ENCODE assay signal across 8 mouse cellular contexts in the genomic region with DNA sequence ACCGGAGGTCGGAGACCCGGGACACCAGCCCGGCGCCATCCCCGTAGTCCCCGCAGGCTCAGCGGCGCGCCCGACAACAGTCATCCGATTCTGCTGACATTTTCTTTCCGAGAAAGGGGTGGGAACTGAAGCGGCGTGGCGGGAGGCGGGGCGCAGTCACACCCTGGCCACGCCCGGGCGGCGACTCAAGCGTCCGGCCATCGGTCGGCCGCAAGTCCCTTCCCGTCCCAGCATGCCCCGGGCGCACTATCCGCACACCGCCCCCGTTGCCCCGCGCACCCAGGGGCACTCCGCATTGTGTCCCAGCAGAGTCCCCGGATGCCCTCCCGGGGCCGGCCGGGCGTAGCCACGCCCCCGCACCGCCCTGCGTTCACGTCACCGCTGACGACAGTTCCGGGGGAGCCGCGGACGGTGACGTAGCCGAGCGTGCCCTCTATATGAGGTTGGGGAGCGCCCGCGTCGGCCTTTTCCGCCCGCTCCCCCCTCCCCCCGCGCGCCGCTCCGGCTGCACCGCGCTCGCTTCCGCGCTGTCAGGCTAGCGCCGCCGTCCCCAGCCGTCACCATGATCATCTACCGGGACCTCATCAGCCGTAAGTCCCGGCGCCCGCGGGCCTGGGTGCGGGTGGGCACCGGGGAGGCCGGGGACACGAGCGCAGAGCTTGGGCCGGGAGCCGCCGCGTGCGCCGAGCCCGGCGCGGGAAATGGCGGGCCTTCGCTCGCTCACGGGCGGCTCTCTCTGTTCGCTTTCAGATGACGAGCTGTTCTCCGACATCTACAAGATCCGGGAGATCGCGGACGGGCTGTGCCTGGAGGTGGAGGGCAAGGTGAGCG. TPM values are rescaled to one million over a fixed set of nuclear protein-coding genes. Genes with fewer than 3 reads are reported as not detected.
A peak's percentile ranks its signal among the peaks of the same experiment; 100 is the strongest.
DNase-seq lines count a peak whose midpoint lies in the region; ATAC-seq and TF ChIP-seq lines count a peak whose summit lies in the region.

A gene (plus strand): TSS at position 227 of the 831 bp plus-strand sequence.

- peak within 1 kb of the TSS; percentile 96 for H3K9ac ChIP-seq in CH12.LX (ENCODE audit: insufficient read depth, low read depth)
- H3K9ac ChIP-seq in forebrain, embryonic 11.5 days (ENCODE audit: low read length), result peak within 1 kb of the TSS; percentile 94
- peak within 1 kb of the TSS; percentile 92 for H3K9ac ChIP-seq in heart, embryonic 16.5 days (ENCODE audit: low read length)
- H3K9ac ChIP-seq in liver, embryonic 15.5 days, result peak within 1 kb of the TSS; percentile 96
- H3K9ac ChIP-seq in neural tube, embryonic 12.5 days, result peak within 1 kb of the TSS; percentile 97

- peak within 1 kb of the TSS; percentile 56 to 92 (median 89) for H3K4me3 ChIP-seq in CH12.LX (replicated peaks in 1 of 3; ENCODE audit: low read depth in 2 of 3, low read length in 2 of 3, poor library complexity in 1 of 3)
- H3K4me3 ChIP-seq in forebrain, embryonic 11.5 days (ENCODE audit: low read depth, low read length), result peak within 1 kb of the TSS; percentile 80
- peak within 1 kb of the TSS; percentile 79 for H3K4me3 ChIP-seq in heart, embryonic 16.5 days (ENCODE audit: low read length)
- H3K4me3 ChIP-seq in liver, embryonic 15.5 days (replicated peaks), result peak within 1 kb of the TSS; percentile 97
- peak within 1 kb of the TSS; percentile 82 for H3K4me3 ChIP-seq in neural tube, embryonic 12.5 days

- TF ChIP-seq EP300 in CH12.LX (IDR thresholded peaks at IDR 0.05; ENCODE audit: low read length), result no peak

- WGBS in forebrain, embryonic 11.5 days, result under 1% methylated on average over 104 of the region's 108 CpGs
- under 1% methylated on average over 95 of the region's 108 CpGs for WGBS in heart, embryonic 16.5 days
- WGBS in liver, embryonic 15.5 days (ENCODE audit: insufficient replicate concordance), result under 1% methylated on average over 108 of the region's 108 CpGs
- under 1% methylated on average over 108 of the region's 108 CpGs for WGBS in neural tube, embryonic 12.5 days

- H3K9me3 ChIP-seq in CH12.LX (replicated peaks; ENCODE audit: low read length), result no peaks in the 10 kb centered on the region
- H3K9me3 ChIP-seq in forebrain, embryonic 11.5 days (ENCODE audit: control insufficient read depth, low read length), result no peaks in the 10 kb centered on the region
- H3K9me3 ChIP-seq in heart, embryonic 16.5 days (replicated peaks; ENCODE audit: control insufficient read depth, low read length), result no peaks in the 10 kb centered on the region
- no peaks in the 10 kb centered on the region for H3K9me3 ChIP-seq in liver, embryonic 15.5 days (replicated peaks)
- H3K9me3 ChIP-seq in neural tube, embryonic 12.5 days, result no peaks in the 10 kb centered on the region

- no peaks in the 10 kb centered on the region for H3K27me3 ChIP-seq in CH12.LX (replicated peaks)
- H3K27me3 ChIP-seq in forebrain, embryonic 11.5 days (ENCODE audit: control insufficient read depth, insufficient read depth, low read length), result no peaks in the 10 kb centered on the region
- H3K27me3 ChIP-seq in heart, embryonic 16.5 days (ENCODE audit: control insufficient read depth, insufficient read depth, low read length), result no peaks in the 10 kb centered on the region
- no peaks in the 10 kb centered on the region for H3K27me3 ChIP-seq in liver, embryonic 15.5 days
- no peaks in the 10 kb centered on the region for H3K27me3 ChIP-seq in neural tube, embryonic 12.5 days (replicated peaks)

- peak; percentile 97 for ATAC-seq in forebrain, embryonic 11.5 days (replicated peaks; ENCODE audit: low FRiP score)
- ATAC-seq in heart, embryonic 16.5 days (replicated peaks; ENCODE audit: extremely low read depth, insufficient read depth, low FRiP score), result peak; percentile 98
- ATAC-seq in liver, embryonic 15.5 days (ENCODE audit: insufficient read depth), result peak; percentile 94
- peak; percentile 99 for ATAC-seq in neural tube, embryonic 12.5 days (ENCODE audit: low FRiP score, low read depth)

- H3K79me2 ChIP-seq in CH12.LX (replicated peaks; ENCODE audit: control insufficient read depth, extremely low read depth, insufficient read depth, poor library complexity, severe bottlenecking), result peaks cover 13% of the 10 kb centered on the region

- DNase-seq in CH12.LX (ENCODE audit: extremely low read depth), result peak; percentile 94
- peak; percentile 93 for DNase-seq in c-Kit-positive CD71-positive TER-119-negative erythroid progenitor cells, embryonic 14.5 days (ENCODE audit: low read depth)
- peak; percentile 100 for DNase-seq in forebrain, embryonic 11.5 days (ENCODE audit: low spot score)
- peak; percentile 99 for DNase-seq in kidney, postnatal 36 days
- DNase-seq in telencephalon, adult 2 months (ENCODE audit: low read depth, low spot score), result peak; percentile 89

- dilution Hi-C loops in CH12.LX (cut with MboI; ENCODE audit: extremely low pct_ligation_motif_present, extremely low pct_unique_long_range_greater_than_20kb, low sequenced_read_pairs), result no loop called here

- peak within 1 kb of the TSS; percentile 83 for H3K27ac ChIP-seq in CH12.LX (ENCODE audit: insufficient read depth, low read depth)
- peak within 1 kb of the TSS; percentile 93 for H3K27ac ChIP-seq in forebrain, embryonic 11.5 days (ENCODE audit: low read depth, low read length)
- peak within 1 kb of the TSS; percentile 97 for H3K27ac ChIP-seq in heart, embryonic 16.5 days (ENCODE audit: low read length)
- H3K27ac ChIP-seq in liver, embryonic 15.5 days (replicated peaks), result peak within 1 kb of the TSS; percentile 100
- peak within 1 kb of the TSS; percentile 94 for H3K27ac ChIP-seq in neural tube, embryonic 12.5 days

- no peak for TF ChIP-seq CTCF in CH12.LX (conservative IDR thresholded peaks at IDR 0.05 in 1 of 2, IDR thresholded peaks at IDR 0.05 in 1 of 2; ENCODE audit: low read depth in 2 of 2, low read length in 2 of 2)

- peak within 1 kb of the TSS; percentile 89 for H3K4me2 ChIP-seq in CH12.LX (ENCODE audit: insufficient read depth, low read depth, poor library complexity, severe bottlenecking)
- peak within 1 kb of the TSS; percentile 73 for H3K4me2 ChIP-seq in forebrain, embryonic 11.5 days (ENCODE audit: low read depth, low read length, severe bottlenecking)
- H3K4me2 ChIP-seq in heart, embryonic 16.5 days (ENCODE audit: low read depth, low read length), result peak within 1 kb of the TSS; percentile 85
- H3K4me2 ChIP-seq in liver, embryonic 15.5 days, result peak within 1 kb of the TSS; percentile 80
- peak within 1 kb of the TSS; percentile 68 for H3K4me2 ChIP-seq in neural tube, embryonic 12.5 days (replicated peaks)

- TF ChIP-seq RAD21 in CH12.LX (IDR thresholded peaks at IDR 0.05; ENCODE audit: low read depth, low read length), result no peak

- peaks cover 32 to 38% of the 10 kb centered on the region in 2 experiments for H3K36me3 ChIP-seq in CH12.LX (replicated peaks in 1 of 2; ENCODE audit: control insufficient read depth in 1 of 2, insufficient read depth in 1 of 2, low read length in 1 of 2)
- H3K36me3 ChIP-seq in forebrain, embryonic 11.5 days (ENCODE audit: control insufficient read depth, insufficient read depth, low read length), result peaks cover 23% of the 10 kb centered on the region
- peaks cover 35% of the 10 kb centered on the region for H3K36me3 ChIP-seq in heart, embryonic 16.5 days (ENCODE audit: control insufficient read depth, insufficient read depth)
- peaks cover 36% of the 10 kb centered on the region for H3K36me3 ChIP-seq in liver, embryonic 15.5 days (replicated peaks)
- peaks cover 33% of the 10 kb centered on the region for H3K36me3 ChIP-seq in neural tube, embryonic 12.5 days

- peak; percentile 86 for TF ChIP-seq POLR2A in CH12.LX (IDR thresholded peaks at IDR 0.05; ENCODE audit: low read depth, low read length)

- peaks cover 0 to 28% of the 10 kb centered on the region in 2 experiments; a peak in 2 of 4 replicates for H3K4me1 ChIP-seq in CH12.LX (ENCODE audit: control insufficient read depth in 1 of 2, insufficient read depth in 2 of 2)
- peaks cover 10% of the 10 kb centered on the region for H3K4me1 ChIP-seq in forebrain, embryonic 11.5 days (replicated peaks; ENCODE audit: control insufficient read depth, insufficient read depth, low read length)
- H3K4me1 ChIP-seq in heart, embryonic 16.5 days (ENCODE audit: control insufficient read depth, insufficient read depth, low read length), result peaks cover 29% of the 10 kb centered on the region
- peaks cover 43% of the 10 kb centered on the region for H3K4me1 ChIP-seq in liver, embryonic 15.5 days (replicated peaks)
- peaks cover 21% of the 10 kb centered on the region for H3K4me1 ChIP-seq in neural tube, embryonic 12.5 days

- in situ Hi-C loops in CH12.LX (cut with MboI; ENCODE audit: low pct_ligation_motif_present, low pct_unique_long_range_greater_than_20kb, low sequenced_read_pairs), result no loop called here

TF ChIP-seq in CH12.LX, 34 proteins besides CTCF, POLR2A, EP300 and RAD21 (continues in another document):
- TF ChIP-seq USF1 (IDR thresholded peaks at IDR 0.05; ENCODE audit: low read depth, low read length) (no peak), PAX5 (IDR thresholded peaks at IDR 0.05; ENCODE audit: low read length) (no peak), CHD1 (IDR thresholded peaks at IDR 0.05; ENCODE audit: low read depth, low read length) (no peak), CHD2 (IDR thresholded peaks at IDR 0.05; ENCODE audit: low read length) (peak; percentile 56; the same call in 1 of the 2 replicates), POLR2AphosphoS2 (IDR thresholded peaks at IDR 0.05; ENCODE audit: low read depth, low read length) (peak; percentile 95), USF2 (conservative IDR thresholded peaks at IDR 0.05; ENCODE audit: low read depth, low read length) (no peak), NRF1 (IDR thresholded peaks at IDR 0.05; ENCODE audit: low read depth, low read length) (peak; percentile 71), ZMIZ1 (IDR thresholded peaks at IDR 0.05; ENCODE audit: low read depth, low read length) (peak; percentile 95), ZKSCAN1 (IDR thresholded peaks at IDR 0.05; ENCODE audit: borderline replicate concordance, low read depth, low read length) (no peak), UBTF (IDR thresholded peaks at IDR 0.05; ENCODE audit: low read depth, low read length) (peak; percentile 33; the same call in 1 of the 2 replicates), KAT2A (IDR thresholded peaks at IDR 0.05; ENCODE audit: insufficient replicate concordance, low read length) (peak; percentile 71; the same call in 1 of the 2 replicates), MAFK (IDR thresholded peaks at IDR 0.05; ENCODE audit: insufficient replicate concordance, low read length) (no peak), TBP (conservative IDR thresholded peaks at IDR 0.05; ENCODE audit: low read depth, low read length) (peak; percentile 77)

RNA-seq across cellular contexts. Expression of the gene that starts here (rescaled TPM):
- 698 and 751 TPM in 2 replicates for total RNA-seq in CH12.LX (2012; rRNA removed)
- 1,876 and 2,057 TPM in 2 replicates for total RNA-seq in CH12.LX (2014; rRNA removed)
- polyA plus RNA-seq in CH12.LX (2012; ENCODE audit: insufficient read length, low read depth), result 1,607 and 1,716 TPM in 2 replicates
- polyA plus RNA-seq in forebrain, embryonic 11.5 days (2014; fragmentation: Nextera tagmentation; extraction: Ambion mirVana), result 889 and 1,020 TPM in 2 replicates
- 770 and 775 TPM in 2 replicates for polyA plus RNA-seq in heart, embryonic 16.5 days (2015; fragmentation: Nextera tagmentation; extraction: Ambion mirVana)
- polyA plus RNA-seq in liver, embryonic 15.5 days (2015; fragmentation: Nextera tagmentation; extraction: Ambion mirVana), result 470 and 547 TPM in 2 replicates
- polyA plus RNA-seq in neural tube, embryonic 12.5 days (2016; fragmentation: Nextera tagmentation; extraction: Ambion mirVana), result 931 and 967 TPM in 2 replicates

Comparison
In these comparisons a context has a peak if more than half of its experiments do, and no peak if none do; other contexts are left out.
1. Peak in every context shown above with its lines: DNase-seq, ATAC-seq, H3K4me3 ChIP-seq and H3K27ac ChIP-seq.